Mouse (Mus musculus) small intestine, adult 2 months (tissue): ENCODE results near the gene Srl.

Source experiments
- CTCF ChIP-seq: fragments of 200-500 bp; IDR thresholded peaks from 2 replicates; pipeline ENCODE4 v1.5.1; 2012; ENCODE audit warnings: low read depth, mild to moderate bottlenecking, control low read depth, inconsistent platforms, low read length, moderate library complexity, mixed read lengths; ENCODE audit not compliant: insufficient replicate concordance, insufficient read length; ENCODE audit errors: extremely low read depth
- POLR2A ChIP-seq: fragments of 200-500 bp; IDR thresholded peaks from 2 replicates; pipeline ENCODE4 v1.6.1; 2012; ENCODE audit warnings: low read depth, mild to moderate bottlenecking, control low read depth, inconsistent platforms, low read length, moderate library complexity

DNA sequence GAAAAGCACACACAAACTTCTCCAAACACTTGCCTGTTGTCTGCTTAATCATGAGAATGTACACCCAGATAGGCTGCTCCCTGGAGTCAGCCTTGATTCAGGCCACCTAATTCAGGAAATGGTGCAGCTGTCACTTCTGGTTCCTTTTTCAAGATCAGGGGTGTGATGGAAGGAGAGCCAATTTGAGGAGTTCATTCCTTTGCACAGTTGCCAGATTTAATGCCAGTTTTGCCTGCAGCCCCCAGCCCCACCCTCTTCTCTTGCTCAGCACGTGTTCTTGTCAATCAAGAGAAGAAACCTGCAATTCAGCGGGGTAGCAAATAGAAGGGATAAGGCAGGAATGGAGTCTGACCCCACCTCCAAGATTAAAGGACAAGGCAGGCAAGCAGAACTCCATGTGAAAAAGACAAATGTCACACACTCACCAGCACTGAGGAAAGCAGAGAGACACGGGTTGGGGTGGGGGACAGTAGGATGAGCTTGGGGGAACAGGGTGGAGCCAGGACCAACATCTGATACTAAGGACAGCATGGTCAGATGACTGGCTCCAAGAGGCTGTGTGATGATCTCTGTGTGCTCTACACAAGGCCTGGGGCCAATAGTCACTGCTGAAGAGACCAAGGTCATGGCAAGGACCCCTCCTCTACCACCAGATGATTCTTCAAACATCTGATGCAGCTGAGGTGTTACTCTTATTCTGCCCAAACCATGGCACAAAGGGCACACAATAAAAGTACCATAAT, 3.8 kb downstream of the Srl start:
- TF ChIP-seq CTCF (no peak), POLR2A (no peak)
